Mouse (Mus musculus): ENCODE data around the gene Nsd2.

- no peak for TF ChIP-seq POLR2A (IDR thresholded peaks at IDR 0.05; ENCODE audit: low read depth, low read length)
- TF ChIP-seq CTCF (conservative IDR thresholded peaks at IDR 0.05; ENCODE audit: insufficient read depth, insufficient read length, low read depth, low read length), result no peak
Observed at GRCm38 (mm10) chr5:33822456-33822855, 1.9 kb downstream of the Nsd2 start.
